Mouse (Mus musculus) 3134 (cell line): ENCODE measurements at regions not wholly inside any gene's neighbourhood (a gene's known extent, or its start where the extent isn't known, plus 50 kb on each side); places are given as distances from the start of the nearest gene placed in this dataset.

Experiments
- DNase-seq: peaks from one replicate; pipeline ENCODE4 v3.0.0-alpha.2; 2011; ENCODE audit warnings: low spot score; ENCODE audit not compliant: insufficient read length; ENCODE audit errors: extremely low read depth

DNA sequence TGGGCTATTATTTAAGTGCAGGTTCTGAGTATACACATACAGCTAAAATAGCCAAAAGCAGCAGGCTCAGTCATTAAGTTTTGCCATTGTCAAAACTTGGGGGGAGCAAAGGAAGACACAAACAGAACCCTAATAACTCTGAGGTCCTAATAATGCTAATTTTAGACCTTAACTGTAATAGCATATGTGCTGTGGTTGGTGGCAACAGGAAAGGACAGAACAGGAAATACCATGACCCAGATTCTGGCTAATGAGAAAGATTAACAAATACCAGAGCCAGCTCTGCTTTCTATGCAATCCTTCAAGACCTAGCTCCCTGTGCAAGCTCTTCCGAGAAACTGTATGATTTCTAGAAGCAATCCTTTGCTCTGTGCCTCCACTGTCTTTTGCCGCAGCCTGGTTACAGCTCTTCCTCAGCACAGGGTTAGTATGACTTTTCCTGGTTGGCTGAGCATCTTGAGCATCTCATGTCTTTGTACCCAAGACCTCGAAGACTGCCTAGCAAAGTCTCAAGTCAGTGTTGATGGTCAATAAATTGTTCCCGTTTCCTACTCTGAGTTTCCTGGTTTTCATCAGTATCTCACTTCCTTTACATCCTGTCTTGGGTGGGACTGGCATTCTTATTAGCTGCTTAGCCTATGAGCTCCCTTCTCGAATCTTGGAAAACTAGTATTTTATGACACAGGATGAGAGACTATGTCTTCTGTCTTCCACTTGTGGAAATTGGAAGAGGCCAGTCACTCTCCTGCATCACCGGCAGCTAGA, 49.9 kb upstream of the Eed start:
- no peak for DNase-seq

DNA sequence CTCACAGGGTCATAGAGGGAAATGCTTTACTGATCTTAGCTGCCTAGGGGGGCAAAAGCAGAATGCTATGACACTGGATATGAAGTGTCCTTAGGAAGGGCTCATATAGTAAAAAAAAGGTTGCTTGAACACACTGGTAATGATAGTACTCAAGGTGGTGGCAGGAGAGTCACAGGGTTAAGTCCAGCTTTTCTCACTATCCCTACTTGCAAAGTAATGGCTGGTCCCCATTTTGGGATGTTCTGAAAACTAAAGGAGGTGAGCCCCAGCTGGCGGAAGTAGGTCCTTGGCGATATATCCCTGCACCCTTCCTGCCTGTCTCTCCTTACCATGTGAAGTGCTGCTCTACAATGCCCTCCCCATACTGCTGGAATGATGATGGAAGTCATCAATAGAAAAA, 52.3 kb upstream of the Eed start:
- DNase-seq = no peak

DNA sequence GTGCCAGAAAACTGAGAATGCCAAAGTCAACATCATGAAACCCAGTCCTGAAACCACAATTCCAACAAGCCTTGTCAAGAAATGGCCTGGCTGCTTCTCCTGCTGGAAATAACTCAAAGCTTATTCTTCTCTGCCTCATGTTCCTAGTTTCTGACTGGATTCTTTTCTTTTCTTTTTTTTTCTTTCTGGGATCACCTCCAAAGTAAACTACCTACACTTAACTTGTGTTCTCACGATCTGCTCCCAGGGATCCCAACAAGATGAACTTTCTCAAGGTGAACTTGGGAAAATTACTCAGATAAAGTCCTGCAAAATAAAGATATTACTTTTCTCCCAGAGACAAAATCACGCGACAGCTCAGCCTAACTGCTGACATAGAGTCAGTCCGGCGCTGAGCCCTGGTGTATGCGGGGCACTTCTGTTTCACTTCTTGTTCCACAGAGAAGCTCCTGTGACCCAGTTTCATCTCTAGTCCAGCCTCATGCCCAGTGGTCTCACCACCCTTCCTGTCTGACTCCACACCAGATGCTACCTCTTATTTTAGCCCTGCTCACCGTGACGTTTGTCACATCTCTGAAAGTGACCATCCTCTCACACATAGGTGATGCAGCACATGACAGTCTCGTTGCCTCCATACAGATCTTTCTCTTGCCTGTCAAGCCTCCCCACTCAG, 53.0 kb upstream of the Eed start:
- DNase-seq = no peak

DNA sequence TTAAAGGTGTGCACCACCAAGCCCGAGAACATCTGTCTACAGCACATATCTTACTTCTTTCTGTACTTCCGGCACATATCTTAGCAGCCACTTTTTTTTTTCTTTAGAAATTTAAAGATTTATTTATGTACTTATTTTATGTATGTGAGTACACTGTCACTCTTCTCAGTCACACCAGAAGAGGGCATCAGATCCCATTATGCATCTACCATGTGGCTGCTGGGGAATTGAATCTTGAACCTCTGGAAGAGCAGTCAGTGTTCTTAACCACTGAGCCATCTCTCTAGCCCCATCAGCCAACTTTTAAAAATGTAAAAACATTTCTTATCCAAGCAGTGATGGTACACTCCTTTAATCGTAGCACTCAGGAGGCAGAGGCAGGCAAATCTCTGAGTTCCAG, 53.7 kb upstream of the Eed start:
- DNase-seq = no peak

DNA sequence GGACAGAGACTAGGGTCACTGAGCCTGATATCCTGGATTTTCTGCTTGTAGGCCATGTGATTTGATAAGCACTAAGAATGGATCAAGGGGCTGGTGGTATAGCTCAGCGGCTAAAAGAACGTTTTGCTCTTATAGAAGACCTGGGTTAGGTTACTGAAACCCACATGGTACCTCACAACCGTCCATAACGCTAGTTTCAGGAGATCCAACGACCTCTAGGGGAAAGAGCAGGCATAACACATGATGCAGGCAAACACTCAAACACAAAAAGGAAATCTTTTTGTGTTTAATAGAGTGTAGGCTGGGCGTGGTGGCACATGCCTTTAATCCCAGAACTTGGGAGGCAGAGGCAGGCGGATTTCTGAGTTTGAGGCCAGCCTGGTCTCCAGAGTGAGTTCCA, 54.6 kb upstream of the Eed start:
- DNase-seq = no peak

DNA sequence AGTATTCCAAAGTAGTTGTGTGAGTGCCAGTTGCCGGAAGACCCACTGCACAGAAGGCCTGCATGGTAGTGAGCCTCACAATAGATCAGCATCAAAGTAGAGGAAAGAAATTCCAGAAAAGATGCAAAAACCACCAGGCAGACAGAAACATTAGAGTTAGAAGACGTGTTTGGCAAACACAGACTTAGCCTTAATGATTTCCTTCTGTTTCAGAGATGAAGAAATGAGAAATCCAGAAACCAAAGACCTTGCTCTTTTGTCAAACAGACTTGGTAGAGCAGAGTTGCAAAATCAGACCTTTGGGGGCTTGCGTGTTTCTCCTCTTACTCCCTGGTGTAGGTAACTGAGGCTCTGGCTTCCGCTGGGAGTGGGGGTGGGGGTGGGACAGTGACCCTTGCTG, 57.0 kb upstream of the Eed start:
- no peak for DNase-seq

DNA sequence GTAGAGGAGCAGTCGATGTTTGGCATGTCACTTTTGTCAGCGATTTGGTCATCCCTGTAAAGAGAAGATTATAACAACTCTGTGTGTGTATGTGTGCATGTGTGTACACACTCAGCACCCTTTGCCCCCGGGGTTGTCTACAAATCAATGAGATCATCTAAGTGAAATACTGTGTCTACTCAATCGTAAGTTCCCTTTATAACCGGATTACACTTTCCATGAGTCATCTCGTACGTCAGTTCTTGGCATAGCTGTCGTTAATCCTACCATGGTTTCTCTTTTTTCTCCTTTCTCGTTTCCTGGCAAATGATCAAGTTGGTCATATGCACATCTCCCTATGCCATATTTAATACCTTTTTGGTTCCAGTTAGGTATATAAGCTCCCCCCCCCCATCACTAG, 58.7 kb upstream of the Eed start:
- DNase-seq = peak; percentile 51

DNA sequence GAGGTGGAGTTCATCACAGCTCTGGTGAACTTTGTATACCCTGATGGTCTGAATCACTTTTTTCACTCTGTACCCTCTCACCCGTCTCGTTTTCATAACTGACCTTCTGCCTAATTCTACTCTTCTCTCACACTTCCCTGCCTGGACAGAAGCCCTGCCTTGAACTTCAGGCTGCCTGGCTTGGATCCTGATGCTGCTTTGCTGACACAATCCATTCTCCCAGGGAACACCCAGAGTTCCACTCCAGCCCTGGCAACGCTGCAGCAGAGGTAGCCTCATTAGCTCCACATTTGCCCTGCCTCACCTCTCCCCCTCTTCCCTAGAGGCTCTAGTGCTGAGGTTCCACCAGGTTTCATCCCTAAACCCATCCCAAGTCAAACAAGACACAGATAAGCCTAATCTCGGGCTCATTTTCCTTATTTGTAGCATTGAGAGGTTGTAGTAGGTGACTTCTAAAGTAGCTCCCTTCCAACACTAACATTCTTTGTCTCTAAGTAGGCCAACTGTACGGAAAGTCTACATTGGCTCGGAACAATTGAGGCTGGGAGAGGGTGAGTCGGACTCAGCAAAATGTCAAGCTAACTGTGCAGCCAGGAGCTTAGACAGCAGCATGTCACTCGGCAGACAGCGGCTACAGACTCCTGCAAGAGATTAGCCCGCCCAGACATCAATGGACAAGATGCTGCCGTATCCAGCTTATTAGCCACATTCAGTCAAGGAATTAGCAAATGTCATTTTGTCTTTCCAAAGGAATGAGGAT, 60.0 kb upstream of the Eed start:
- DNase-seq = no peak

DNA sequence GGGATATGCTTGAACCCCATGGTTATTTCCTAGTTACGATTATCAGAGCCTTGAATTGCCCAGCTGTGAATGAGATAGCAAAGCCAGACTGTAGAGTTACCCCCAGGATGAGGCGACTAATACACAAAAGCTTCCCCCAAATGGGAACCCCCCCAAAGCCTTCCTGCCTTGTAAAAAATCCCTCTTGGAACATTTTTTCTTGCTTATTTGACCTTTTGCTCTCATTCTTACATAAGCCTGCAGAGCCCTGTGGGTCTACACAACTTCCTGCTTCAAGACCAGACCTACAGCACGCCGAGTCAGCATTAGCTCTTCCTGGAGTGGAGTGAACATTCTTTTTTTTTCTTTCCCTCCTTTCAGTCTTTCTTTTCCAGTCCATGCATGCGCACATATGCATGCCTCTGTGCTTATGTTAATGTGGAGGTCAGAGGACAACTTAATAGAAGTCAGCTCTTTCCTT, 60.8 kb upstream of the Eed start:
- DNase-seq = no peak

DNA sequence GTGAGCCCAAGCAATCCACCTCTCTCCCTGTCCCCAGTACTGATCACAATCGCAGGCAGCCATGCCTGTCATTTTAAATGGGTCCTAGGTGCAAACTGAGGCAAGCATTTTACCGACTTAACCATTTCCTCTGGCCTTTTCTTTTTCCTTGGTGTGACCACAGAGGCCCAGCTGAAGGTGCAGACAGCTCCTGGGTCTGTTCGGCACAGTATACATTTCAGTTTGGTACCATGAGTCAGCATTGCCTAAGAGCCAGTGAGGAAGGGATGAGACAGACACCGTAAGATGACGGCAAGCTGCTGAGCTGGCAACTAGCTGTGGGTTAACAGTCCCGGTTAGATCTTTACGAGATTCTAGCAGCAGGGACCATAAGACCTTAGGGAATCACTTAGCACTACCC, 61.6 kb upstream of the Eed start:
- DNase-seq = peak; percentile 59

DNA sequence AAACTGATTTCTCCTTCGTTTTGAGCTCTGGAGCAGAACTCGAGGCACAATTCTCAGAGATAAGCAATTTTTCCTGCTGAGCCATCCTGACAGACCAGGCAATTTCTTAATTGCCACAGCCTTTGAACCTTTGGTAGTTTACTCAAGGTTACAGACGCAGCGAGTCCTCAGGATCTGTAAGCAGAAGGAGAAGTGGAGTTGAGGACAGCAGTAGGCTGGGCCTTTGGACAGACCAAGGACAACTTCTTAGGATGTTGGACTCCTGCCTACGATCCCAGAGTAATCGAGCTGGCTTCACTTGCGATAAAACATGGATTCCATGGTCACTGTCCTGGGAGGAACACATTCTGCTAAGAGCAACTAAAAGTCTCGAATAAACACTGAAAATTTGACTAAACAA, 62.7 kb upstream of the Eed start:
- DNase-seq = no peak

DNA sequence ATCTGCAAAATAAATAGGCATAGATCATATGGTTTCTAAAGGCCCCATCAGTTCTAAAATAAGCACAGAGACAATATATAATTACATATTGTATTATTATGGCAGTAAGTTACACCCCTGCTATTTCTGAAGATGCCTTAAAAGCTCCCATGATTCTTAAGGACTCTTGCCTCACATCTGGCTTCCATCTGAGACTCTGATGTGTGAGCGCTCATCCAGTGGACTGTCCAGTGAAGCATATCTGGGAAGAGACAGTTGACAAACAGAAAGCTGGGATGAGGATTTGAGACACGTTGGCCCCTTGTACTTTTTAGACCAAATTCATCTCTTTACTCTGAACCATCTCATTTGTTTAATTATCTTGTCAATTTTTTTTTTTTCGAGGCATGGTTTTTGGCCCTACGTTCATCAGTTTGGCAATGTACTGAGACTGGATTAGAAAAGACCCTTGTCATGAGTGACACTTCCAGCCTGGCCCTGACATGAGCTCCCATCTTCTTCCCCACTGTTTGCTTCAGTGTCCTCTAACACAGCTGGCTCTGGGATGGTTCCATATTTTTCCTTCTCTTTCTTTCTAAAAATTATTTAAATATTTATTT, 63.4 kb upstream of the Eed start:
- DNase-seq = no peak

DNA sequence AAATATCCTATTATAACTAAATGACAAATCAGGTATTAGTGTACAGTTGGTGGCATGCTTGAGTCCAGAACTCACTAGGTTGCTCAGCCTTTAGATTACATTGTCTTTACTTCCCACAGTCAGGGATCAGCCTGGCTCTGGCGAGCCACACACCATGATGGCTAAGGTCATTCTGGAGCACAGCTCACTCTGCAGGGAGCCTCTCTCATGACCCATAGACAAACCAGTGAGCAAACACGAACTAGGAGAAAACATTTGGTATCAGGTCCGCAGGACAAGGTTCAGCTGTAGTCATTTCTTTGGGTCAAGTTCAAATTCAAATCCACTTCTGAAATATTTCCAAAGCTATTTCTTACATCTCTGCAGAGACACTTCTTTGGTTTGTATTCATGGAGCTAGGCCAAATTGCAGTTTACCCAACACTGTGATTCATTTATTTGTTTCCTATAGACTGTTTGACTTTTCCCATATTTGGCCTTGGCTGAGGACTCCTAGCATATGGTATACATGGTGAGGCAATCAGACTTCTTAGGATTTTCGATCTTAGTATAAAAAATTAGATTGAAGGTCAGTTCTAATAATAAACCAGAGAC, 64.5 kb upstream of the Eed start:
- DNase-seq = no peak

DNA sequence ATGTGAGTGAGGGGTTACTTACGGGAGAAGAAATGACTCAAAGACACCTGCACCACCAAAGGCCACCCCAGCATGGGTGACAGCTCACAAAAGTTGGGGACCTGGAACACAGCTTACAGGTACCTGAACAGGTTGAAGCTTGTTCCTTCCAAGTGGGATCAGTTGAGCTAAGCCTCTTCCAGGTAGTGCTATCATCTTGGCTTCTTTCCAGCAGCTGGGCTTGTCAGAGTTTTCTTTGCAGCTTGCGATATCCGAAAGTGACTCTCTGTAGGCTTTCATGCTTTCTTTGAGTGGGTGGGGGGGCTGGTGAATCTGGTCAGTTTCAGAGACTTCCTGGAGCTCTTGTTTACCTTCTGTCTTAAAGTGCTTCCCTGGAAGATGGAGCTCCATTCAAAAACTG, 65.4 kb upstream of the Eed start:
- no peak for DNase-seq

DNA sequence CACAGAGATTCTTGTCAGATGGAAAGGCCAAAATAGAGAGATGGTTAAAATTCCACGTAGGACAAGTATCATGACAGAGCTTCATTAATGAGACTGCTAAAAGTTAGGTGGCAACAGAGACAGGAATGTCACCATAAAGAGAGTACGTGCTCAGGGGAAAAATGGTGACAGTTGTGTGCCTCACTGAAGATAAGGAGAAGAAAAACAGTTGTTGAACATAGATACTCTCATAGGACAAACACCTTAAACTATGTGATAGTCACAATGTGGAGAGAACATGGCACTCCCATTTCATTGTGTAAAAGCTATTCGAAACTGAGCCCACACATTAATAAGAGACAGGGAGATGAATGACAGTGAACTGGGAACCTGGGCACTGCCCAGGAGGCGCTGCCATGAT, 66.1 kb upstream of the Eed start:
- DNase-seq = no peak

DNA sequence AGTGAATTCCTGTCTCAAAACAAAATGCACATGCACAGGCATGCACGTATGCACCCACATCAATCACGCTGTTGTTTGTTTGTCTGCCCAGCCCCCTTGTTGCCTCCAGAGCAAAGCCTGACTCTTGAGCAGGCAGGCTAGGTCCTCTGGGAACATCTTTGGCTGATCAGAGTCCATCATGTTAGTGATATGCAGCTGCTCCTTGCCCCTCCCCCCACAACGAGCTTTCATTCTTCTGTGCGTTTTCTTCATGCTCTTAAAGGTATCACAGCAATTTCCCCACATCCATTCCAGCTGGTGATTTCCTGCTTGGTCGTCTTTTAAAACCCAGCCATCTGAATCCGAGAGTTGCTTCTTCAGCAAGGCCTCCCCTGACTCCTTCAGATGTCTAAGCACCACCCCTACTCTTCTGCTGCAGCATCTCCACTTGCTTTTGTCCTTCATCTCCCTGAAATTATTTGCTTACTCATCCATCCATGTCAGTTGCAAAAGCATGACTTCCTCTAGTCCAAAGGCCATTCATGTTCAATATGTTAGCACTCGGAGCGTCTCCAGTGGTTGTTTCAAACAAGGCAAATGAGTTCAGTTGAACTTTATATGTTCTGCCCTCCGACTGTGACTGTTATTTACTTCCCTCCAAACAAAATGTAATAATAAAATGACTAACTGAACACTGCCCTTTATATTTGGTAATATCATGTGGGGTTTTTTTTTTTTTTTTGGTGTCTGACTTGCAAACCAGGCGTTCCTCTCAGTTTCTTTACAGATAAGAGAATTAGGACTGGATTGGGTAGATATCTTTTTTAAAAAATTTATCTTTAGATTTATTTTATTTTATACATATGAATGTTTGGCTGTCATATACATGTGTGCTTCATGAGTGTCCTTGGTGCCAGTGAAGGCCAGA, 67.9 kb upstream of the Eed start:
- DNase-seq = no peak

DNA sequence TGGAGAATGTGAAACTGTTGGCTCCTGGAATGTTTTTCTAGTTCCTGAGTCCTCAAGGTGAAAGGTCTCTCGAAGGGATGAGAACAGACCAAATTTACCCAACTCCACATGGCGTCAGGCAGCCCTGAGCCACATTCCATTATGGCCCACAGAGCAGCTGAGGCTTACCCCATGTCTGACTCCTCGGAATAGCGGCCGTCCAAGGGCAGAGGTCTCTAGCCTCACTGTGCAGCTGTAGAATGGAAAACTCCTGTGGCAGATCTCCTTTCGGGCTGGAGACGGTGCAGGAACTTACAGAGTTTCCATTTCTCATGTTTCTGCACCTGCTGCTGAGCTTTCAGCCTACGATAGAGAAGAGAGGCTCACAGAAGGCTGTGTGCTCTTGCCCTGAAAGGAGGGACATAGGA, 69.1 kb upstream of the Eed start:
- no peak for DNase-seq

DNA sequence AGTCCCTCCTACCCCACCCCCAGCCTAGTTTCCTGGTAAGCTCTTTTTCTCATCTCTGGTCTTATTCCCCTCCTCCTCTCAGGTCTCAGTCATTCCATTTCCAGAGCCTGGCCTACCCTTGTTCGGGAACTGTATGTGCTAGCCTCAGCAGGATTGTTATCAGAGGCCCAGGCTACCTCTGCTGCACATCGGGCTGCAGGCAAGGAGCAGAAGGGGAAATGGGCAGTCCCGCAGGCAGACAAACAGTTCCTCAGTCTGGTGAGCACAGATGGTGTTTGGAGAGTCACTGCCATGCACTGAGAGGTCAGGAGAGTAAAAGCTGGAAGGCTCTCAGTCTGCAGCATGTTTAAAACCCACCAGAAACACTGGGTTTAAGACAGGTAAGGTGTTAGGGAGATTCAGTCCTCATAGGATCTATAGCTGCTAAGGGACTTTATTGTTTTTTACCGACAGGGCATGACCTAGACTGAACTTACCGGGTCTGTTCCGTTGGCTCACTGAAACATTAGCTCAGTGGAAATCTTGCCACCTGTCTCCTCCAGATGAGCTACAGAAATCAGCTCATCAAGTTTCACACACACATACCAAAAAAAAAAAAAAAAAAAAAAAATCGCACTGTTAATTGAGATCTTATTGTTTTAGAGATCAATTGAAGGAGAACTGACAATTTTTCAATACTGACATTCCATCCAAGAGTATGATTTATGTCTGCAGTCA, 74.2 kb upstream of the Eed start:
- no peak for DNase-seq

DNA sequence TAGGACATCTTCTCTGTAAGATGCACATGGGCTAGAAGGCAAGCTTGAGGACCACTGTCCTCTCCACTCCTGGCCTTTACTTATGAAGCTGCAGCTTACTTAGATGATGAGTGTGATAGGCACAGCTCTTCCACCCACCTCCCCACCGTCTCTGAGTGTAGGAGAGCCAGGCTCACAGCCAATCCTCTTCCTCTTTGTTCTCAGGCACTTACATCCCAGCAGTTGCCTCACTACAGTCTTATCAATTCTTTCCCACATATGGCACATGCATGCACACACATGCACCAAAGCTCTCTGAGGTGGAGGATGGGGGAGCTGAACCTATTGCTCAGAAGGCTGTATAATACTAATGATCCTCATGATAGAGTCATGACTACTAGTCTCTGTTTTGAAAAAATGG, 72.1 kb upstream of the Picalm start:
- DNase-seq = no peak
